Mouse (Mus musculus) hindbrain, embryonic 11.5 days (tissue): ENCODE measurements around the gene 4930447C04Rik. TPM values are rescaled to one million over a fixed set of nuclear protein-coding genes. Genes with fewer than 3 reads are reported as not detected.

Experiments used
- ATAC-seq: fragments of 200-750 bp; cut with Nextera tagmentation; 2 replicates; pipeline ENCODE4 v1.8.0; 2017; ENCODE audit warnings: mild to moderate bottlenecking, moderate TSS enrichment, moderate library complexity; ENCODE audit not compliant: low FRiP score
- DNase-seq: peaks from one replicate; pipeline ENCODE4 v3.0.0-alpha.2; 2015; ENCODE audit warnings: low spot score
- H3K27ac ChIP-seq: fragments of 300-500 bp; sonication (generic); 2 replicates; pipeline ENCODE4 v1.5.1; 2014; ENCODE audit warnings: mild to moderate bottlenecking, low read depth, low read length
- H3K27me3 ChIP-seq: fragments of 300-500 bp; sonication (generic); 2 replicates; pipeline ENCODE4 v1.6.1; 2014; ENCODE audit warnings: mild to moderate bottlenecking, low read length, moderate library complexity, mixed read lengths; ENCODE audit not compliant: control insufficient read depth, insufficient read depth
- H3K36me3 ChIP-seq: fragments of 300-500 bp; sonication (generic); 2 replicates; pipeline ENCODE4 v1.6.1; 2014; ENCODE audit warnings: mild to moderate bottlenecking, low read length, moderate library complexity, mixed read lengths; ENCODE audit not compliant: control insufficient read depth, insufficient read depth
- H3K4me1 ChIP-seq: fragments of 300-500 bp; sonication (generic); replicated peaks from 2 replicates; pipeline ENCODE4 v1.6.1; 2014; ENCODE audit warnings: low read length, mixed read lengths; ENCODE audit not compliant: control insufficient read depth, insufficient read depth
- H3K4me2 ChIP-seq: fragments of 300-500 bp; sonication (generic); replicated peaks from 2 replicates; pipeline ENCODE4 v1.6.1; 2014; ENCODE audit warnings: mild to moderate bottlenecking, low read depth, low read length
- H3K4me3 ChIP-seq: fragments of 300-500 bp; sonication (generic); 2 replicates; pipeline ENCODE4 v1.5.1; 2014; ENCODE audit warnings: low read depth, low read length
- H3K9ac ChIP-seq: fragments of 300-500 bp; sonication (generic); 2 replicates; pipeline ENCODE4 v1.6.1; 2014; ENCODE audit warnings: low read depth, low read length
- H3K9me3 ChIP-seq: fragments of 300-500 bp; sonication (generic); 2 replicates; pipeline ENCODE4 v1.6.1; 2016; ENCODE audit warnings: low read length; ENCODE audit not compliant: control insufficient read depth
- WGBS: fragments of 180-500 bp; shearing (Covaris S2); extraction: QIAGEN DNeasy Blood & Tissue Kit; methylation state at CpG from one replicate; pipeline ENCODE4 v1.1.7; 2014; 5-methylcytosine and 5-hydroxymethylcytosine counted together
- polyA plus RNA-seq: library from polyadenylated mRNA; unstranded; fragments of >200 nt; fragmentation: Nextera tagmentation; extraction: Ambion mirVana; gene quantifications from 2 replicates; pipeline ENCODE4 v1.2.1, GENCODE M21; 2014

Gene 4930447C04Rik
- polyA plus RNA-seq, 1 experiment from 2014 or later = 2.1 TPM

DNA sequence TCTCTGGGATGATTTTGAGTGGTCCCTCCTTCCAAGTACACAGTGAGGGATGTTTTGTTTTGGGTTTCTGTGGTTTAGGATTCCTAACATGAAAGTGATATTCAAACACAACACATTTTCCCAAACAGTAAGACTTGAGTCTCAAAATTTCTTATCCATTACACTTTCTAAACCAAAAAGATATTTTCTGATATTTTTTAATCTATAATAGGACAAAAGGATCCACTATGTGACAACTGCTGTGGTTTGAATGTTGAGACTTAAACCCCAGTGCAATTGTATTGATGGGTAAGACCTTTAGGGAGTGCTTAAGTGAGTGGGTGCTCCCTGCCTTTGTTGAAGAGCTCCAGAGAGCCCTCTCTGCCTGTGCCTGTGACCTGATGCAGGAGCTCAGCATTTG lies 6.2 kb upstream of the 4930447C04Rik start:
- no peaks in the 10 kb centered on the region for H3K4me1 ChIP-seq
- no peaks in the 10 kb centered on the region for H3K36me3 ChIP-seq
- no peak overlapping the region for H3K4me2 ChIP-seq
- DNase-seq = no peak
- peaks cover 77% of the 10 kb centered on the region for H3K27me3 ChIP-seq
- H3K9me3 ChIP-seq = no peaks in the 10 kb centered on the region
- no peak overlapping the region for H3K9ac ChIP-seq
- no peak overlapping the region for H3K4me3 ChIP-seq
- H3K27ac ChIP-seq = no peak overlapping the region
- ATAC-seq = no peak

DNA sequence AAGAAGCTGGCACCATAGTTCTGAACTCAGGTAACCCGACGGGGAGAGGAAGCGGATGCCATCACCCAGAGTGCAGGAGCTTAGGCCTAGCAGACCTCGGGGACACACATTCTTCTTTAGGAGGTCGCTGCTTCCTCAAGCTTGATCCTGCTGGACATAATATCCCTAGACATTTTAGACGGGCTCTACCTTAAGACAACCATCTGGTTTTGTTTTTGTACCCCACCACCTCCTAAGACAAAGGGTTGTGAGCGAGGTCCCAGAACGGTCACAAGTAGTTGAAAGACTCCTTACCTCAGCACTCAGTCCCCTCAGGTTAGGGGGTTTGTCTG lies 5.5 kb upstream of the 4930447C04Rik start:
- WGBS = 2% methylated on average over 8 of the region's 8 CpGs
- H3K36me3 ChIP-seq = no peaks in the 10 kb centered on the region
- H3K9me3 ChIP-seq = no peaks in the 10 kb centered on the region
- ATAC-seq (no peak; the same call in 1 of the 2 replicates), DNase-seq (peak; percentile 65)
- peaks cover 79% of the 10 kb centered on the region for H3K27me3 ChIP-seq
- H3K4me2 ChIP-seq = no peak overlapping the region
- H3K9ac ChIP-seq = no peak overlapping the region
- H3K4me3 ChIP-seq = peak overlapping the region; percentile 35; the same call in 1 of the 2 replicates
- H3K4me1 ChIP-seq = no peaks in the 10 kb centered on the region
- no peak overlapping the region for H3K27ac ChIP-seq

DNA sequence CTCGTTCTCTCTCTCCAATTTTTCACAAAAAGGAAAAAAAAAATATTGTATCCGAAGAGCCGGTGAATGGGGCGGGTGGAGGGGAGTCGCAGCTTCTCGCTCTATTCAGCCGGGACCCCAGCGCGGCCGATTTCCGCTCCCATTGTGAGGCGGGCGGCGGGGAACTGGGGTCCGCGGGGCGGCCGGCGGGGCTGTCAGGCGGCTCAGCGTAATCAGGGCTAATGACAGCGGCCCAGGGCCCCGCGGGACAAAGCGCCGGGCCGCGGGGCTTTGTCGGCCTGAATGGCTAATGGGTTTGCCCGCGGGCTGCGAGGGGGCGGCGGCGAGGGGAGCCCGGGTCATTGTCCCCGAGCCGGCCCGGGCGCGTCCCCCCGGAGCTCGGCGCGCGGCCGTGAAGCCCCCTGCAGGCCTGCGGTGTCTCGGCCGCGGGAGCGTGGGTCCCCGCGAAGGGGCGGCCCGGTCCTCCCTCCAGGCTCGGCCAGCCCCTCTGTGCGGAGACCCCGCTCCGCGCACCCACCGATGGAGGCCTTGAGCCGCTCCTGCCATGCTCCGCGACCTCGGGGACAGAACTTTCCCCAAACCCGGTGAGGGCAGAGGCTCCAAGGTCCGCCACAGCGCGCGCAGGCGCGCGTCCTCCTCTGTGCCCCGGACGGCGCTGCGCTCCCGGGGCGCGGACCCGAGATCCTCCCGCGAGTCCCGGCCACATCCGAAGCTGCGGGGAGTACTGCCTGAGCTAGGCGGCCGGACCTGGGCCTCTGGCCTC lies 4.9 kb upstream of the 4930447C04Rik start:
- under 1% methylated on average over 58 of the region's 89 CpGs for WGBS
- Histone ChIP-seq H3K36me3 (no peaks in the 10 kb centered on the region), H3K27ac (no peak overlapping the region), H3K9ac (no peak overlapping the region), H3K4me2 (peak overlapping the region; percentile 56), H3K4me3 (peak overlapping the region; percentile 35), H3K9me3 (no peaks in the 10 kb centered on the region), H3K4me1 (no peaks in the 10 kb centered on the region), H3K27me3 (peaks cover 82% of the 10 kb centered on the region)
- DNase-seq = peak; percentile 76
- ATAC-seq = peak; percentile 90

DNA sequence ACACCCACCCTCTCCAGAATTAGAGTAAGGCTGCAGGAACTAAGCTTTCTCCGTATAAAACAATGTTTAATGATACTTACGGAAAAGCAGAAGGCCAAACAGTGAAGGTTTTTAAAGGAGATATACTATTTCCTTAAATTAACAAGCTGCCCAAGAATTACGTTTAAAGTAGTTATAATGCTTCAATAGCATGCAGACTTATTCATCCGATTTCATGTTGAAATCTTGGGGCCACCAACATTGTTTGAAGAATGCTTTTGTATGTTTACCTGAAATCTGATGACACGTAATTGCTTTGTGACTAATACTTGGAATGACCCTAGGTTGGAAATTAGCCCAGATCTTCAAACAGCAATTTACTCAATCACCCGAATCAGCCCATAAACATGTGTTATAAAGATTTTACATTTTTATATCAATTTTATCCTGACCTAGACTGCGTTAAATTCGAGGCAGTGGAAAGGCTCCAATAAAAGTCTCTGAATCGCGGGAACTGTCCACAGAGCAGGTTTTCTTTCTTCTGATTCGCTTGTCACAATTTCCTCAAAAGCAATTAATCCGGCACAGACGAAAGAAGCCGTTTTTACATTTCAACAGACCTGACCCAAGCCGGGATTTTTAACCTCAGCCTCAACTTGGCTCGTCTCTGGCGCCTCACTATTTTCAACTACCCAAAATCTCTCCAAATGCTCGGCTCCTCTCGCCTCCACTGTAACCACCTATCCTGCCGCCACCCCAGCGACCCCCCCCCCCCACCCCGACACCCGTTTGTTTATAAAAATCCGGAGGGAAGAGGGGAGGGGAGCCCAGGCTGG lies 4.0 kb upstream of the 4930447C04Rik start:
- peak; percentile 53 for DNase-seq
- no peak overlapping the region for H3K9ac ChIP-seq
- H3K27me3 ChIP-seq = peaks cover 83% of the 10 kb centered on the region
- H3K9me3 ChIP-seq = no peaks in the 10 kb centered on the region
- peak overlapping the region; percentile 56 for H3K4me2 ChIP-seq
- ATAC-seq = peak; percentile 45; the same call in 1 of the 2 replicates
- H3K4me1 ChIP-seq = peaks cover 1% of the 10 kb centered on the region; the same call in 1 of the 2 replicates
- 1% methylated on average over 24 of the region's 24 CpGs for WGBS
- peak overlapping the region; percentile 35 for H3K4me3 ChIP-seq
- H3K27ac ChIP-seq = no peak overlapping the region
- H3K36me3 ChIP-seq = no peaks in the 10 kb centered on the region

DNA sequence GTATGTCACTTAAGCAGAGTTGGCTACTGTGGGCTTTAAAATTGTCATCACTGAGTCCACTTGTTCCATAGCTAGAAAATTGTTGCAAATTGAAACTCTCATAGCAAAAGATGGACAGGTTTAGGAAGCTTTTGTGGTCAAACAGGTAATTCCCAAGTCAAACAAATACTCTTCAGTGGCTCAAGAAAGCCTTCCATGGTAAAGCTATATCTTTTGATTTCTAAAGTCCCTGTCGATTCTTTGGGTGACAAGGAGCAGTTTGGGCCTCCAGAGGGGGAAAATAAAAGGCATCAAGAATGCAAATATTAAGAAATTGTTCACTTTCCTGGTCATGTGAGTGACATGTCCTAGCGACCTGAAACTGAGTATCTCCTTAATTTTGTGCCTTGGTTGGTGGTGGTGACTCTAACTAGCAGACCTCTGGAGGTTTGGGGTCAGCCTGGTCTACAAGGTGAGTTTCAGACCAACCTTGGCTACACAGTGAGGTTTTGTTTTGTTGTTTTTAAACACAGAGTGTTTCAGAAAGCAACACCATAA lies 3.1 kb upstream of the 4930447C04Rik start:
- no peaks in the 10 kb centered on the region for H3K36me3 ChIP-seq
- H3K9me3 ChIP-seq = no peaks in the 10 kb centered on the region
- H3K9ac ChIP-seq = no peak overlapping the region
- peaks cover 87% of the 10 kb centered on the region for H3K27me3 ChIP-seq
- H3K27ac ChIP-seq = no peak overlapping the region
- DNase-seq (peak; percentile 42), ATAC-seq (no peak)
- H3K4me2 ChIP-seq = no peak overlapping the region
- no peak overlapping the region for H3K4me3 ChIP-seq
- WGBS = 12% methylated on average over 2 of the region's 2 CpGs
- peaks cover 4% of the 10 kb centered on the region; the same call in 1 of the 2 replicates for H3K4me1 ChIP-seq

DNA sequence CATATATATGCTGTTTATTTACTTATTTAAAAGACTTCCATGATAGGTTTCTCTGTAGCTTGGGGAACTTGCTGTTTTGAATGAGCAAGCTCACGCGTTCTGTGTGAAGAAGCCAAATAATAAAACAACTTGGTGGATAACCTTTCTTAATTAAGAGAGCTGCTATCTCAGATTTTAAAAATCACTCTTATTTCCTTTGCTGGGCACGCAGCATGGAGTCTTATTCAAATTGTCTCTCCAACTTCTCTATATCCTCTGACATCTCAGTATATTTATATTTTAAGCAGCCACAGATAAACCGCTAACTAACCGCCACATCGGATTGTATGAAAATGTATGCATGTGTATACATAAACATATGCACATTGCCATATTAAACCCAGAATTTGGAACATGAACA lies 1.6 kb upstream of the 4930447C04Rik start:
- DNase-seq (peak; percentile 35), ATAC-seq (no peak)
- H3K9ac ChIP-seq = no peak overlapping the region
- H3K4me3 ChIP-seq = no peak overlapping the region
- H3K27me3 ChIP-seq = peaks cover 90% of the 10 kb centered on the region
- no peaks in the 10 kb centered on the region for H3K9me3 ChIP-seq
- no peak overlapping the region for H3K4me2 ChIP-seq
- WGBS = 17% methylated on average over 6 of the region's 6 CpGs
- H3K4me1 ChIP-seq = peaks cover 4% of the 10 kb centered on the region; the same call in 1 of the 2 replicates
- no peaks in the 10 kb centered on the region for H3K36me3 ChIP-seq
- H3K27ac ChIP-seq = no peak overlapping the region

DNA sequence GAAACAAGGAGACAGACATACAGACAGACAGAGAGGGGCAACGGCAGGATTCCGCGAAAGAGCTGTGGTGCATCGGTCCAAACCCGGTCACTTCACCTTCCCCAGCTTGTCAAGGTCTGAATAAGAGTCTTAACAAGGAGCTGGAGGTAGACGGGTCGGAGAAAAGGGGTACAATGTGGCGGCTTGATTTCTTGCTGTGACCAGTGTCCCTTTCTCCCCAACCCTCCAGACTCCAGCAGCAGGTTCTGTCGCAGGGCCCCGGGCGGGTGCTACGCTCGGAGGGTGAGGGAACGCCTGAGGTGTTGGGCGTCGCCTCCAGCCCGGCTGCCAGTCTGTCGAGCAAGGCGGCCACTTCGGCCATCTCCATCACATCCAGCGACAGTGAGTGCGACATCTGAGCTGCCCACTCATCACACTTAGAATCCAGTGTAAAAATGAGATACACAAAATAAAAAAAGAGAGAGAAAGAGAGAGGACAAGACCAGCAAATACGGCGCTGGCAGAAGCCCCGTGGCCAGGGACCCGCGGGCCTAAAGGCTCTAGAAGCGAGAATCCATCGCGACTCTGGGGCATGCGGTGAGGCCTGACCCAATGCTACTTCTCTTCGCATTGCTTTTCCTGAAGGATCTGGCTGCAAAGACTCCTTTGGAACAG lies 951 bp upstream of the 4930447C04Rik start:
- Histone ChIP-seq H3K27me3 (peaks cover 91% of the 10 kb centered on the region), H3K9me3 (no peaks in the 10 kb centered on the region), H3K4me2 (no peak overlapping the region), H3K27ac (no peak overlapping the region), H3K4me1 (peaks cover 4% of the 10 kb centered on the region; the same call in 1 of the 2 replicates), H3K36me3 (no peaks in the 10 kb centered on the region), H3K9ac (no peak overlapping the region), H3K4me3 (no peak overlapping the region)
- ATAC-seq = no peak
- WGBS = 1% methylated on average over 32 of the region's 32 CpGs
- peak; percentile 66 for DNase-seq

DNA sequence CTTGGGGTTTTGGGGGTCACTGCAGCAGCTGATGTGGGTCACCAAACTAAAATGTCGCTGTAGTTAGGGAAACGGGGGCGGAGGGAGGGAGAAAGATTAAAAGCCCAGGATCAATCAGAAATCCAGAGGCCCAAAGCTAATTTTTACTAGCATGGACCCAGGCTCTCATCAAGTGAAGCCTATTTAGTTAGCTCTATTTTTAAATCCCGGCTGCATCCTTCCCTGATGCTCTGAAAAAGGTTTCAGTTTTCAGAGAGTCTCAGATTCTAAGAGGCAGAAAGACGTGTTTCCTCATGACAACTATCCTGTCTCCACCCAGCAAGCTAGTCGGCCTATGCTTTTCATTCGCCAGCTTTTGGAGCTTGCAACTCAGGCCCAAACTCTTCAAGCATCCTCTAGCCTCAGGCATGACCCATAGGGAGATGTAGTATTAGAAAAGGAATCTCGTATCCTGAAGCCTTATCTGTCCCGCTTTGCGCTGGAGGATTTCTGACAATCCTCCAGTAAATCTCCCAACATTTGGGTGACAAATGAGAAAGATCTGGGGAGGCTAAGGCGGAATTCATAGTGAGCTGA lies 336 bp upstream of the 4930447C04Rik start:
- Histone ChIP-seq H3K27me3 (peaks cover 89% of the 10 kb centered on the region), H3K4me1 (peaks cover 4% of the 10 kb centered on the region; the same call in 1 of the 2 replicates), H3K27ac (no peak overlapping the region), H3K9me3 (no peaks in the 10 kb centered on the region), H3K4me2 (no peak overlapping the region), H3K4me3 (no peak overlapping the region), H3K36me3 (no peaks in the 10 kb centered on the region), H3K9ac (no peak overlapping the region)
- peak; percentile 62 for DNase-seq
- 2% methylated on average over 11 of the region's 11 CpGs for WGBS
- ATAC-seq = no peak
